Mouse (Mus musculus): ENCODE data around the gene Ttc3. TPM values are rescaled to one million over a fixed set of nuclear protein-coding genes. Genes with fewer than 3 reads are reported as not detected.

Gene Ttc3
- polyA plus RNA-seq, 1 experiment from 2014 or later: 920 TPM

DNA sequence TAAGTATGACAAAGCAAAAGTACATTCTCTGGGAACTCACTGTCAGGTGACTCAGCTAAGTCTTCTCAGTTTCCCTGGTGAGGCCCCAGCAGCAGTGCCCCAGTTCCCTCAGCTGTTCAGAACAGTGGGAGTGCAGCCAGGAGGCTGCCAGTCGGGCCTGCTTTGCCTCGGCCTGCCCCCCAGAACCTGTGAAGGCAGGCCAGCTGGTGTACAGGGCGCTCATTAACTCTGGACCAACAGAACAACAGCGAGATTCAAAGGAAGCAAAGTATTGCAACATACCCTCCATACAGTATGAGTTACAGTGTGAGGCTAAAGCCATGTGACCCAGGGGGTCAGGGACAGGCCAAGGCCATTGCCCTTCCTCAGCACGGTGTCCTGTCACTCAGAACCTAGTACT is 127.5 kb downstream of the Ttc3 start:
- WGBS: 75% methylated on average over 5 of the region's 5 CpGs
- H3K4me1 ChIP-seq (ENCODE audit: control insufficient read depth, insufficient read depth, low read depth, low read length): no peaks in the 10 kb centered on the region
- H3K36me3 ChIP-seq (ENCODE audit: control insufficient read depth, insufficient read depth, low read length): peaks cover 28% of the 10 kb centered on the region
- ATAC-seq: peak; percentile 68
- H3K4me2 ChIP-seq (ENCODE audit: low read length): no peak overlapping the region
- H3K4me3 ChIP-seq (ENCODE audit: low read length): no peak overlapping the region
- no peaks in the 10 kb centered on the region for H3K27me3 ChIP-seq (replicated peaks; ENCODE audit: control insufficient read depth, insufficient read depth, low read length)
- H3K9me3 ChIP-seq (ENCODE audit: control insufficient read depth, low read length): no peaks in the 10 kb centered on the region
- no peak overlapping the region for H3K27ac ChIP-seq (ENCODE audit: low read depth, low read length)
- no peak overlapping the region for H3K9ac ChIP-seq (ENCODE audit: low read depth, low read length)

DNA sequence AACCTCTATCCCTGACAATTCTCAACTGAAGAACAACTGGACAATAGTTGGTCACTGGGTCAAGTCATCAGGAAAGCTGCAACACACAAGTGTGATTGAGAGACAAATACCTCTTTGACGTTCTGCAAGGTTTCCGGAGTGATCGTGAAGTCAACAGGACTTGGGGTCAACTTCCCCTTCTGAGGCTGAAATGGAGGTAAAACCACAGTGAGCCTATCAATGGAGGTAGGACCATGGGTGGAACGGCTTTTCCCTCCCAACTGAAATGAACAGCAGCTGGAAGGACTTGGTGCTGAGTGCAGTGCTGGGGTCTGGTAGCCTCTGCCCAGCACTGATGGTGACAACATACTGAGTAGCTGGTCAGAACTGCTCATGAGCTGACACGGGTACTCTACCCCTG is 133.8 kb downstream of the Ttc3 start:
- H3K27ac ChIP-seq (ENCODE audit: low read depth, low read length): no peak overlapping the region
- no peaks in the 10 kb centered on the region for H3K27me3 ChIP-seq (replicated peaks; ENCODE audit: control insufficient read depth, insufficient read depth, low read length)
- WGBS: 96% methylated on average over 5 of the region's 5 CpGs
- H3K9me3 ChIP-seq (ENCODE audit: control insufficient read depth, low read length): no peaks in the 10 kb centered on the region
- H3K9ac ChIP-seq (ENCODE audit: low read depth, low read length): no peak overlapping the region
- no peak overlapping the region for H3K4me2 ChIP-seq (ENCODE audit: low read length)
- no peak overlapping the region for H3K4me3 ChIP-seq (ENCODE audit: low read length)
- H3K4me1 ChIP-seq (ENCODE audit: control insufficient read depth, insufficient read depth, low read depth, low read length): no peaks in the 10 kb centered on the region
- ATAC-seq: no peak
- peaks cover 38% of the 10 kb centered on the region for H3K36me3 ChIP-seq (ENCODE audit: control insufficient read depth, insufficient read depth, low read length)

DNA sequence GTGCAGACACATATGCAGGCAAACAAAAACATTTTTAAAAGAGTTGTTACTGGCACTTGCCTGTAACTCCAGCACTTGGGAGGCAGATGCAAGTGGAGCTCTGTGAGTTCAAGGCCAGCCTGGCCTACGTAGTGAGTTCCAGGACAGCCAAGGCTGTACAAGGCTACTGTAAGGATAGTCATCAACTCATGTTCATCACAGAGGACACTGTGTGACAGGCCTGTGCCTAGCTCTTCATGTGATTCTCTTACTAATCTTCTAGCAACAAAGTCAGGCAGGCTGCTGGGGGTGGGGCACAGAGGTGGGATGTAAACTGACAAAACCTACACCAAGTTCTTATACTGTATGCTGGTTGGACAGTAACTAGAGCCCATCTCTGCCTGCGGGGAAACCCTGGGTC is 136.7 kb downstream of the Ttc3 start:
- WGBS: 95% methylated on average over 2 of the region's 2 CpGs
- Histone ChIP-seq H3K9me3 (ENCODE audit: control insufficient read depth, low read length) (no peaks in the 10 kb centered on the region), H3K4me1 (ENCODE audit: control insufficient read depth, insufficient read depth, low read depth, low read length) (no peaks in the 10 kb centered on the region), H3K36me3 (ENCODE audit: control insufficient read depth, insufficient read depth, low read length) (peaks cover 36% of the 10 kb centered on the region), H3K9ac (ENCODE audit: low read depth, low read length) (no peak overlapping the region), H3K4me2 (ENCODE audit: low read length) (no peak overlapping the region), H3K4me3 (ENCODE audit: low read length) (no peak overlapping the region), H3K27ac (ENCODE audit: low read depth, low read length) (no peak overlapping the region), H3K27me3 (replicated peaks; ENCODE audit: control insufficient read depth, insufficient read depth, low read length) (no peaks in the 10 kb centered on the region)
- no peak for ATAC-seq

DNA sequence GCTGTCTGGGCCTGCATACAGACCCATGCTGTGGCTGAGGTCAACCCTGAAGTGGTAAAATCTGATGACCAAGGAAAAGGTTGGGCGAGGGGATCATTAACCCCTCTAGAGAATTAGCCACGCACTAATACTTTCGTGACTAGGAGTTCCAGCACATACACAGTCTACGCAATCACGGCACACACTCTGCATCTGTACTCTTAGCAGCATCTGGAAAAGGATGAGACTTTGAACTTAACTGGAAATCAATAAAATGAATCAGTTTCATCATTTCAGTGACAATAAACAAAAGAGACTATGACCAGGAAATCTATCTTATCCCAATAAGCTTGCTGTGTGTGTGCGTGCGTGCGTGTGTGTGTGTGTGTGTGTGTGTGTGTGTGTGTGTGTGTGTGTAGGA is 138.4 kb downstream of the Ttc3 start:
- H3K9ac ChIP-seq (ENCODE audit: low read depth, low read length): no peak overlapping the region
- no peak overlapping the region for H3K4me2 ChIP-seq (ENCODE audit: low read length)
- H3K4me3 ChIP-seq (ENCODE audit: low read length): no peak overlapping the region
- no peaks in the 10 kb centered on the region for H3K27me3 ChIP-seq (replicated peaks; ENCODE audit: control insufficient read depth, insufficient read depth, low read length)
- H3K9me3 ChIP-seq (ENCODE audit: control insufficient read depth, low read length): no peaks in the 10 kb centered on the region
- H3K4me1 ChIP-seq (ENCODE audit: control insufficient read depth, insufficient read depth, low read depth, low read length): no peaks in the 10 kb centered on the region
- no peak overlapping the region for H3K27ac ChIP-seq (ENCODE audit: low read depth, low read length)
- 93% methylated on average over 8 of the region's 8 CpGs for WGBS
- H3K36me3 ChIP-seq (ENCODE audit: control insufficient read depth, insufficient read depth, low read length): peaks cover 26% of the 10 kb centered on the region
- ATAC-seq: no peak

DNA sequence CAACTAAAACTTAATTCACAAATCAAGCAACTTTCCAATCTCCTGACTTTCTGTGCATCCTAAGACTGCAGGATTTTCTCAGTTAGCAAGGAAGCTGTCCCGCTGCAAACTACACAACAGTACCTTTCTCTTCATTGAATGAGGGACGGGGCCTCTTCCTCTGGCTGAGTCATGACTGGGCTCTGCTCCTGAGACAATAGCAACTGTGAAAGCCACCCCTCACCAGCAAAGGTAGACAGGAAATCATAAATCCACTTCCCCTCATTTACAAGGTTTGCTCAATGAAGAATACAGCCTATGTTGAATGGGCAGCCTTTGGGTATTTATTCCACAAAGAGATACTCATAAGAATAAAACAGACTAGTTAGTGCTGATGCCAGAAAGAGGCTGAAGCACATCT is 139.6 kb downstream of the Ttc3 start:
- ATAC-seq: no peak
- H3K4me3 ChIP-seq (ENCODE audit: low read length): no peak overlapping the region
- H3K4me2 ChIP-seq (ENCODE audit: low read length): no peak overlapping the region

DNA sequence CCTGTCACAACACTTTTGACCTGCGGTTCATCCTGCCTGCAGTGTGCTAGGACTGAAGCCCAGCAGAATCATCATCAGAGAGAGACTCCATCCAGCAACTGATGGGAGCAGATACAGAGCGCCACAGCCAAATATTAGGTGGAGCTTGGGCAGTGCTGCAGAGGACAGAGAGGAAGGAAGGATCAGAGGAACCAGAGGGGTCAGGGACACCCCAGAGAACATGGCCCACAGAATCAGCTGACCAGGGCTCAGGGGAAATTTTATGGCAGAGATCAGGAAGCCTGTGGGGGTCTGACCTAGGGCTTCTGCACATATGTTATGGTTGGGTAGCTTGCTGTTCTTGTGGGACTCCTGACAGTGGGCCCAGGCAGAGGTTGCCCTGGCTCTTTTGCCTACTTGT is 147.2 kb downstream of the Ttc3 start:
- 92% methylated on average over 2 of the region's 2 CpGs for WGBS
- H3K4me3 ChIP-seq (ENCODE audit: low read length): no peak overlapping the region
- H3K9ac ChIP-seq (ENCODE audit: low read depth, low read length): no peak overlapping the region
- H3K27ac ChIP-seq (ENCODE audit: low read depth, low read length): no peak overlapping the region
- no peaks in the 10 kb centered on the region for H3K4me1 ChIP-seq (ENCODE audit: control insufficient read depth, insufficient read depth, low read depth, low read length)
- no peaks in the 10 kb centered on the region for H3K27me3 ChIP-seq (replicated peaks; ENCODE audit: control insufficient read depth, insufficient read depth, low read length)
- no peaks in the 10 kb centered on the region for H3K36me3 ChIP-seq (ENCODE audit: control insufficient read depth, insufficient read depth, low read length)
- H3K4me2 ChIP-seq (ENCODE audit: low read length): no peak overlapping the region
- no peak for ATAC-seq
- no peaks in the 10 kb centered on the region for H3K9me3 ChIP-seq (ENCODE audit: control insufficient read depth, low read length)

More for the DNA sequence above, 139.6 kb downstream of the Ttc3 start:
- WGBS: 77% methylated on average over 2 of the region's 2 CpGs
- H3K27me3 ChIP-seq (replicated peaks; ENCODE audit: control insufficient read depth, insufficient read depth, low read length): no peaks in the 10 kb centered on the region
- no peaks in the 10 kb centered on the region for H3K4me1 ChIP-seq (ENCODE audit: control insufficient read depth, insufficient read depth, low read depth, low read length)
- H3K9ac ChIP-seq (ENCODE audit: low read depth, low read length): no peak overlapping the region
- no peaks in the 10 kb centered on the region for H3K9me3 ChIP-seq (ENCODE audit: control insufficient read depth, low read length)
- peaks cover 15% of the 10 kb centered on the region for H3K36me3 ChIP-seq (ENCODE audit: control insufficient read depth, insufficient read depth, low read length)
- H3K27ac ChIP-seq (ENCODE audit: low read depth, low read length): no peak overlapping the region

Other genes with a start within 250 kb of the Ttc3 start
- gene Hlcs, start 57.0 kb upstream of the Ttc3 start, polyA plus RNA-seq (2015; fragmentation: Nextera tagmentation; extraction: Ambion mirVana): 7.9 and 8.3 TPM in 2 replicates
- 0.84 and 1.3 TPM in 2 replicates for gene Ripply3, start 42.2 kb upstream of the Ttc3 start, polyA plus RNA-seq (2015; fragmentation: Nextera tagmentation; extraction: Ambion mirVana)
- 108 and 122 TPM in 2 replicates for gene Pigp, start 1.2 kb downstream of the Ttc3 start, polyA plus RNA-seq (2015; fragmentation: Nextera tagmentation; extraction: Ambion mirVana)
- 91.3 and 98.0 TPM in 2 replicates for gene Vps26c, start 156.2 kb downstream of the Ttc3 start, polyA plus RNA-seq (2015; fragmentation: Nextera tagmentation; extraction: Ambion mirVana)
- gene Dyrk1a, start 199.4 kb downstream of the Ttc3 start, polyA plus RNA-seq (2015; fragmentation: Nextera tagmentation; extraction: Ambion mirVana): 9.4 and 9.8 TPM in 2 replicates